Mouse (Mus musculus) T-helper 17 cell (primary cell): ENCODE measurements around the gene Tmem86a.

ENCODE experiments used
- in situ Hi-C, 2 experiments: fragments of 300-600 bp; cut with MboI, MseI; formaldehyde crosslinking; loops; 1 replicate in 1 of 2; 2 replicates in 1 of 2; pipeline ENCODE4 v1.15.1; 2025; ENCODE audit warnings: high pct_unique_total_duplicates in 2 of 2

Tmem86a gene

DNA sequence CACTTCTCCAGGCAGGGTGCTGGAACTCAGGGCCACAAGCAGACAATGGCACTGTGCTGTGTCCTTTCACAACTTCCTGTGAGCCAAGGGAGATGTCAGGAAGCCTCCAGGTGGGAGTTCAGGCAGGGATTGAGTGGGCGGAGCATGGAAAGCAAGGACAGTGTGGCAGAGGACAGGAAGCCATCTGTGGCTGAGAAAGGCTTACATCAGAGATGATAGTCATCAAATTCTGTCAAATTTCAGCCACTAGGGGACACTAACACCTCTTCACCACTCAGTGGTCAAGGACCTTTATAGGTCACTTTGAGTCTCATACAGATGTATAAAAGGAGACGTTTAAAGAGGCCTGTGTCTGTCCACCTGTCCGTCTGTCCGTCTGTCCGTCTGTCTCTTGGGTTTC lies 22.1 kb downstream of the Tmem86a start:
- in situ Hi-C loops = no loop called here

DNA sequence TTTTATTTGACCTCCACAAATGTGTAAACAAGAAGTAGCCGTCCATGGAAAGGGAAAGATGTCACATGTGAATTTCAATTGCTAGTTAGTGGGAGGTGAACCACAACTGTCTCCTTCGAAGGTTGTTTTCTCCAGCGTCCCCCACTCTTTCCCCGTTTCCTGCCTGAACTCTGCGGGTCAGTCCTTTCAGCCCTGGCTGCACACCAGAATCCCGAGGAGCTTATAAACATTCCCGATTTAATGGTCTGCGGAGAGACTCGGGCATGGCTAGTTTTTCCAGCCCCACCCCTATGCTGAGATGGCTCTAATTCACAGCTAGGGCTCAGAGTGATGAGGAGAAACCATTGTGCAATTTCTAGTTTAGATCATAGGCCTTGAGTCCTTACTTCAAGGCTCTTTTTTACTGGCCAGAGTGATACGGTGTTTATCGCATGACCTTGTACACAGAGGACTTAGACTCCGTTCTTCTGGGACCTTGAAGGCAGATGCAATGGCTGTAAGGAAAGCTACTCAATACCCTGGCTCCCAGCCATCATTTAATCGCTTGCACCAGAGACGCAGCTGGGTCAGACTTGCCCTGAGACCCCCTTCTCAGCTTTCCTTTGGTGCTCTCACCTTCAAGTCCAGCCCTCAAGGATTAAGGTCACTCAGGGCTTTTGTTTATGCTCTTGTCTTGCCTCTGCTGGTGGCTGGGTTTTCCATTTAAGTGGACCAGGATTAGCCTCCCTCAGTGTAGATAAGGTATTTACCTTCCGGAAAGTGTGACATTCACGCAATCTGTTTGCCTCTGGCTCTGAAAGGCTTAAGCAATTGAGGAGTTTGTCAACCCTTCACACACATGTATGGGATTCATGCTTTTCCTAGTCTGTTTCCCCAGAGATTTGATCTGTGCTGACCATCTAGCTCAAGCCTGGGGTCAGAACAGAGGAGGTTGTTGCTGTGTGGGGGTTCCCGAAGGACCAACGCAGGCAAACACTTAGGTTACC lies 23.4 kb downstream of the Tmem86a start:
- in situ Hi-C loops = no loop called here

DNA sequence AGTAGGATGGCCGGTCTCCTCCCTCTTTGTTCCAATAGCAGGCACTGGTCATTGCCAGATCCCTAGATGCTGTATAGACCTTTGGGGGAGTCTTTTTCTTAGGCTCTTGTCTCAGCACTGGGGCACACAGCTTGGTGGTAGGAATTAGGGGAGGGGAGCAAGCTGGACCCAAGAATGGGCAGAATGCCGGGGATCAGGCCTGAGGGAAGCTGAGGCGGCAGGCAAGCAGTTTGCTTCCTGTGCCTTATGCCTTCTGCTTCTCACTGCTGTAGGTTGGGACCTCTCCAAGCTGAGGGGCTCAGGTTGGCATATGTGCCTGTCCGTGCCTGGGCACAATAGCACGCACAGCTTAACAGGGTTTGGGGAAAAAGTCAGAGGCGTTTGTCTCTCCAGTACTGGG lies 25.8 kb downstream of the Tmem86a start:
- in situ Hi-C loops = loop anchor here (5.0 to 25.0 kb wide), 3 partner anchors 54 to 1686 kb away; no protein-coding TSS in a partner anchor

DNA sequence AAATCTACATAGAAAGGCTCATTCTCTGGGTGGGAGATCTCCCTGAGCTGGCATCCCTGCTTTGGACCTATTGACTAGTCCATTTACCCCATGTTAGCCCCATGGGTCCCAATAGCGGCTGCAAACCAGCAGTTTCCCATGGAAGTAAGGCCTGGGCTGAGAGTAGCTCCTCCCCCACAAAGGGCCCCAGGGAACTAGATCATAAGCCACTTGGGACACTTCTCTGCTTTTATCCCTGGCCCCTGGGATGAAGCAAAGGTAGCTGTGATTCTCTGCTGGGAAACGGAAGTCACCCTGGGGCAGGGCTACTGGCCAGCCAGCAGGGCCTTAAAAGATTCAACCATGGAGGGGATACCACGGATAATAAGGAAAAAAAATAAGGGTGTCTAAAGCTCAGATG lies 26.3 kb downstream of the Tmem86a start:
- in situ Hi-C loops = loop anchor here (5.0 to 25.0 kb wide), 3 partner anchors 54 to 1686 kb away; no protein-coding TSS in a partner anchor

DNA sequence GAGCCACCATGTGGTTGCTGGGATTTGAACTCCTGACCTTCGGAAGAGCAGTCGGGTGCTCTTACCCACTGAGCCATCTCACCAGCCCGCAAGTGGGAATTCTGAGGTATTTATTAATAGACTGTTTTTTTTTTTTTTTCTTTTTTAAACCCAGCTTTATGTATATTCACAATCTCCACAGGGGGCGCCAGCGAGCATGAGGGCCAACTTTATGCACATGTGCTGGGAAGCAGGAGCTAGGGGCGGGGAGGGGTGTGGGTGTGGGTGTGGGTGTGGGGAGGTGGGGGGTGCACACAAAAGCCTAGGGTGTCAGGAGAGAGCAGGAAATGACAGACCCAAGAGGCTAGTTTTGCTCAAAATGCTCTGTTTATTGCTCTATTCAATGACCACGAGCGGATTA lies 27.1 kb downstream of the Tmem86a start:
- in situ Hi-C loops = loop anchor here (5.0 to 25.0 kb wide), 3 partner anchors 55 to 1685 kb away; no protein-coding TSS in a partner anchor

DNA sequence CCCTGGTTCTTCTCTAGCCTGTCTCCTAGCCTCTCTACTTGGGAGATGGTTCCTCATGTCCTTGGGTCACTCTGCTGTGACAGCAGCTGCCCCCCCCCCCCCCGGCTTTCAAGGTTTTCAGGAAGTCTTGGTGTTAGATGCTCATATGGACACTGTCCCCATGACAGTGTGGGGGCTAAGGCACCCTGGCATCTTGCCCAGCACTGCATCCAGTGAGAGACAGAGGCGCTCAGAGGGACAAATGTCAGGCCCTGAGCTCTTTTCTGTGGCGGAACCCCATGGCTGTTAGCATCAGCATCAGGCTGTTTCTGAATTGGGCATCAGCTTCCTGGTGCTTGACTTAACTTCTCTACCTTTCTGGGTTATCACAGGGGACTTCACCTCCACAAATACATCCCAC lies 30.5 kb downstream of the Tmem86a start:
- in situ Hi-C loops = loop anchor here (5.0 to 25.0 kb wide), 2 partner anchors 66 to 1681 kb away; no protein-coding TSS in a partner anchor

DNA sequence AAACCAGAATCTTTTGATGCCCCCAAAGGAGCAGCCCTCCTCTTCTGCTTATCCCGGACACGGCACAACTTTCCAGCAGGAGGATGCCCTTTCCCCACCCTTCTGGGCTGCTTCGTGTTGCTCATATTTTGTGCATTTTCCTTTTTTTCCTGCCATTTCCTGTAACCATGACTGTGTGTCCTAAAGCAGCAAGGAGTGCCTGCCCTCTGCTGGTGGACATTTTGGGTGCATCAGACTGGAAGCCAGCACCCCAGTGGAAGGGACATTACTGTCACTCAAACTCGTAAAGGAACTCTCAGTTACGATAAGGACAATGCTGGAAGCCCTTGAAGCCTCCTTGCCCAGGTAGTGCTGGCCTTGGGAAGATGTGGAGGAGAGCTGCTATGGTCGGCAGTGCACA lies 30.9 kb downstream of the Tmem86a start:
- in situ Hi-C loops = loop anchor here (5.0 to 25.0 kb wide), 2 partner anchors 66 to 1681 kb away; no protein-coding TSS in a partner anchor

DNA sequence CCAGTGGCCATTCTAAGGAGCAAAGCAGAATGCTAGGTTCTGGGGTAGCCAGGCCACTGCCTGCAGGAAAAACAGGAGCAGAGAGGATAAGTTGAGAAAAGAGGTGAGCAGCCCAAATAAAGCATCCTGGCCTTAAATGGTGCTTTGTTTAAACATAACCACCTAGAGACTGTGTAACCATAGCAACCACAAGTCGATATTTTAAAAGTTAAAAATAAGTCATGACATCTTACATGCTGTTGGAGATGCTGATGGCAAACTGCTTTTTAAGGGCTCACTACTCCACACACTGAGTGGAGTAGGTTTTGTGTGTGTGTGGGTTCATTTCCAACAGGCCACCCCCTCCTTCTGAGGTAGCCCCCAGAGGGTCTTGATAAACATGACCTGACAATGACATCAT lies 34.7 kb downstream of the Tmem86a start:
- in situ Hi-C loops = loop anchor here (5.0 to 25.0 kb wide), 2 partner anchors 123 to 1677 kb away; no protein-coding TSS in a partner anchor

DNA sequence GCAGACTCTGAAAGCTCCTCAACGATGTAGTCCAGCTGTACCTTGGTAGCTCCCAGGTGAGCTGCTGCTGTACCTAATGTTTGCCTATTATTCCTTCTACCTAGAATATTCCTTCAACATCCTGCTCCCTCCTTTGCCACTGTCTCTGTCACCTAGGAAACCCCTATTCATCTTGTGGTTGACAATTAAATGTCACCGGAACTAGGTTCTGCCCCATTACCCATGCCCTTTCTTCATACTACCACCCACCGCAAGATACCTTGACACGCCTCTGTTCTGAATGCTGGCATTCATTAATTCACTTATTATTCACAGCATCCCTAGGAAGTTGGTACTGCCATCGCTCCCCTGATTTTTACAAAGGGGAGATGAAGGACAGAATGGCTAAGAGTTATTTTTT lies 43.5 kb downstream of the Tmem86a start:
- in situ Hi-C loops = loop anchor here in 1 of 2 experiments (25.0 kb wide), 1 partner anchor 1668 kb away; no protein-coding TSS in a partner anchor

DNA sequence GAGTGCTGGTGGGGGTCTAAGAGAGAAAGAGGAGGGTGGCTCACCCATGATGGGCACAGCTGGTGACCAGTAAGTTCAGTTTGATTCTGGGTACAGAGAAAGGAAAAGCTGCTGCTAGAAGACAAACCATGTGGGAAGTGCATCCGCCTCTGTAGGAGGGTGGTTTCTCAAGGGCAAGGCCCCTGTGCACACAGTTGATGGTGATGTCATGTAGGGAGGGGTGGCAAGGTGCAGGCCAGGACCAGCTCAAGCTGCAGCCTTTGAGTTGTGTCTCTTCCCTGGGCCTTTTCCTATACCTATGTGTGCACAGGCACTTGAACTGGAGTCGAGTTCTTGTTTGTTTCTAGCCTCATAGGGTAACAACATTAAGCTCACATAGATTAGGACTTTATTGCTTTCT lies 44.6 kb downstream of the Tmem86a start:
- in situ Hi-C loops = loop anchor here in 1 of 2 experiments (5.0 to 25.0 kb wide), 2 partner anchors 42 to 1667 kb away; no protein-coding TSS in a partner anchor

DNA sequence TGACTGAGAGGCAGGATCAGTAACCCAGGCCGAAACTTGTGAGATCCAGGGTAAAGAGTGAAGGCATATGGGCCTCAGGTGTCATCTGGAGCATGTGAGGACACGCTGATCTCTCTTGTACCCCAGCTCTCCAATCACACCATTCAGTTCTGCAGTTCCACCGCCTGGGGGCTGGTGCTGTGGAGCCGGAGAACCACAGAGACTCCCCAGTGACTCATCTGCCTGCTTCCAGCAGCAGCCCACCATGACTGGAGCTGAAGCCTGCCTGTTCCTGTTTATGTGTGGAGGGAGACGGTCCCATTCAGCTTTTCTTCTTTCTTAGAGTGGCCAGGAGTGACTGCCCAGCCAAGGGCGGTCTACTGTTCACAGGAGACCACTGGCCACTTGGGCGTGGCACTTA lies 47.6 kb downstream of the Tmem86a start:
- in situ Hi-C loops = loop anchor here in 1 of 2 experiments (5.0 to 25.0 kb wide), 2 partner anchors 39 to 1664 kb away; no protein-coding TSS in a partner anchor

DNA sequence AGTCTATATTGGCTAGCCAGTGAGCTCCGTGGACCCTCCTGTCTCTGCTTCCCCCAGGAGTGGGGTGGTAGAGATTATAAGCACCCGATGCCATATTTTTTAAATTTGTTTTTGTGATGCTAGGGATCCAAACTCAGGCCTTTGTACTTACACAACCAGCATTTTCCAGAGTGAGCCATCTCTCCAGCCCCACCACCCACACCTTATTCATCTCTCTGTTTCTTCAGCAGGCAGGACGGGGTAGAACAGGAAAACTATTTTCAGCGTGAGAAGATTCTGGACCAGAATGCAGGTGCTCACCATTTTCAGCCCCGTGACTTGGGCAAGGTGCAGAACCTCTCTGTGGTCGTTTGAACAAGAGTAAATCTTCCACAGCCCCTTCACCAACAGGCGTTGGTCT lies 48.9 kb downstream of the Tmem86a start:
- in situ Hi-C loops = loop anchor here in 1 of 2 experiments (5.0 to 25.0 kb wide), 2 partner anchors 38 to 1663 kb away; no protein-coding TSS in a partner anchor

DNA sequence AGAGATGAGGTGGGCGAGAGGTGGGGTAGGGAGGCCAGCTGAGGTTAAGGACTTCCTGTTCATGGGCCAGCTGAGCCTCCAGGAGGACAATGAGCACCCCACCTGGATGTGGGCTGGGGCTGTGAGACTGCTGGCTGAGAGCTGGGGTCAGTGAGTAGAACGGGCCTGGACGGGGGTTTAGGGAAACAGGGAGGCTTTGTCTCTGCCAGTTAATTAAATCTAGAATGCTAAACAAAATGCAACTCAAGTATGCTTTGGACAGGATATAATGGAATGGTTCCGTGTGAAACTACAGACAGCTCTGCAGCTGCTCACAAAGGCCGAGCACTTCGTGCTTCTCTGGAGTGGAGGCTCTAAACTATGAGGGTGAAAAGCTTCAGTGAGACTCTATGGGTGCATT lies 50.2 kb downstream of the Tmem86a start:
- in situ Hi-C loops = no loop called here

DNA sequence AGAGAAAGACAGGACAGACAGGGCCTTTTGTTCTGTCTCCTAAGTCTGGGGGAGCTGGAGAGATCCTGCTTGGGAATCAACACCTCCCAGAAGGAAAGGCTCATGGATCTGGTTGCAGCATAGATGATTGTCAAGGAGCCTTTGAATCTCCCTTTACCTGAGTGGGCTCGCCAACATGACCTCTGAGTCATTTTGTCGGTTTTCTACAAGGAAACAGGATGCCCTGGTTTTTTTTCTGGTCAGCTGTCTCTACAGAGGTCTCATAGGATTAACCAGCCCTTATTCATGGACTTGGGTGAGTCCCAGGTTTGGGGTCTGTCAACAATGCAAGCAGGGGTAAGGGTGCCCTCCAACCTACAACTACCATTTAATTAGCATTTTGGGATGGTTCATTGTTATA lies 52.6 kb downstream of the Tmem86a start:
- in situ Hi-C loops = no loop called here

DNA sequence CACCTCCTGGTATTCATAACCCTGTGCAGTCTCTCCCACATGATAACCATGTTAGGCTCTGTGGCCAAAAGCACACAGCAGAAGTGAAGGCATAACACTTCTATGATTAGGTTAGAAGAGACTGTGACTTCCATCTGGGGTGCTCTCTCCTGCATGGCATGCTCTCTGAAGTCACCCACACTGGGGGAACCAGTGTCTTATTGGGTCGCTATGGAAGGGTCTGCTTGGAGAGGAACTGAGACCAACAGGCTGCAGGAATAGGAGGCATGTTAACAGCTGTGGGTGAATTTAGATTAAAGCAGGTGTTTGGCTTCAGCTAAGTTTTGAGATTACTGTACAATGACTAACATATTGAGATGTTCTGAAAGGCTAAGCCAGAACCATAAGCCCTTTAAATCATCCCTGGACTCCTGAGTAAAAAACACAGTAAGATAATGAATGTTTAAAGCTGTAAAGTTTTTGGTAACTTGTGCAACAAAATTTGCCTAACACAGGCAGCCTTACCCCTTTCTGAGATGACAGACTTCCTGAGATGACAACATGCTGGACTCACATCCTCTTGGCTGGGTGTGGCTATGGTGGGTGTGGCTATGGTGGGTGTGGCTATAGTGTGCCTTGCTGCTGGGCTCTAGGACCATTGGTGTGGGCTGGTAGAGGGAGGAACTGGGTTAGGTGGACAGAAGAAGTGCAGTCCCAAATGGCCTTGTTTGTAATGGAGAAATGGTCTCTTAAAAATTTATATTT lies 53.4 kb downstream of the Tmem86a start:
- in situ Hi-C loops = no loop called here
